Mouse (Mus musculus): Measurements from ENCODE around the gene Gtpbp4.

DNA sequence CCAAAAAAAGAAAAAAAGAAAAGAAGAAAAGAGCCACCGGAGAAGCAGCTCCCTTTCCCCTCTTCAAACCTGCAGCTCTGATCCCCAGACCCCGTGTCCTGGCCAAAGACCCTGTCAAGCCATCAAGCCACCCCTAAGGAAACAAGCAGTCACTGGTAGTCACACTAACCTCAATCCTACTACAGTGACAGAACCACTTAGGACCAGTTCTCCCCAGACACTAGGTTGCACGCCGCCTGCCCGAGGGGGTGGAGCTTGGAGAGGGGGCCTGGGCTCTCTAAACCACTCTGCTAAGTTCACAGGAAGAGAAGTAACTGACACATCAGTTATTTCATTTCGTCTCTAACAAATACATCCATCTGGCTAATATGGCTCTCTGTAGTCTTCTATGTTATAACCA lies 3.7 kb downstream of the Gtpbp4 start:
- no peak for TF ChIP-seq POLR2A (IDR thresholded peaks at IDR 0.05; ENCODE audit: insufficient read depth, low read length)
- no peak for TF ChIP-seq CTCF (IDR thresholded peaks at IDR 0.05; ENCODE audit: low read depth, low read length)
